In genomic region chr6:56923726-56924707, GRCm38 (mm10) we compare ENCODE assay signal across 8 mouse cellular contexts. TPM values are rescaled to one million over a fixed set of nuclear protein-coding genes. Genes with fewer than 3 reads are reported as not detected.
DNase-seq lines count a peak whose midpoint lies in the region; ATAC-seq and TF ChIP-seq lines count a peak whose summit lies in the region.

TSS of gene Nt5c3 (minus strand) at chr6:56923932.
TSS of gene Vmn1r4 (plus strand) at chr6:56924015.

- in situ Hi-C loops in ES-E14 (cut with MboI; ENCODE audit: low sequenced_read_pairs in 2 of 2, unreplicated experiment in 2 of 2): no loop called here

- peak within 1 kb of the TSS; percentile 54 for H3K4me2 ChIP-seq in forebrain, embryonic 15.5 days (replicated peaks)

- 3% methylated on average over 64 of the region's 64 CpGs for WGBS in forebrain, embryonic 15.5 days
- 2% methylated on average over 64 of the region's 64 CpGs for WGBS in lung, adult 2 months

- no peak for TF ChIP-seq CTCF in lung, adult 2 months (IDR thresholded peaks at IDR 0.05; ENCODE audit: insufficient read depth, low read length)

- peak; percentile 96 for ATAC-seq in forebrain, embryonic 15.5 days (replicated peaks)
- peak; percentile 93 for ATAC-seq in neutrophil, adult 5-6 weeks (ENCODE audit: extremely low read depth, insufficient number of reproducible peaks, low FRiP score, poor library complexity, severe bottlenecking)

- peak within 1 kb of the TSS; percentile 86 to 88 for H3K4me3 ChIP-seq in ES-E14 (ENCODE audit: insufficient read depth in 1 of 2, low read depth in 1 of 2, low read length in 2 of 2, poor library complexity in 1 of 2, severe bottlenecking in 1 of 2)
- H3K4me3 ChIP-seq in forebrain, embryonic 15.5 days: peak within 1 kb of the TSS; percentile 65
- H3K4me3 ChIP-seq in lung, adult 2 months (replicated peaks; ENCODE audit: extremely low read depth, low read depth, low read length): peak within 1 kb of the TSS; percentile 100

- H3K9me3 ChIP-seq in ES-E14 (ENCODE audit: control insufficient read depth, insufficient read depth, low read depth, low read length): no peaks in the 10 kb centered on the region
- no peaks in the 10 kb centered on the region for H3K9me3 ChIP-seq in forebrain, embryonic 15.5 days

- peak; percentile 79; the same call in 1 of the 2 replicates for TF ChIP-seq POLR2A in lung, adult 2 months (IDR thresholded peaks at IDR 0.05; ENCODE audit: borderline replicate concordance, extremely low read depth, low read depth, low read length)

- no peaks in the 10 kb centered on the region for H3K36me3 ChIP-seq in ES-E14 (ENCODE audit: control insufficient read depth, insufficient read depth, low read length, poor library complexity, severe bottlenecking)
- H3K36me3 ChIP-seq in forebrain, embryonic 15.5 days: no peaks in the 10 kb centered on the region

- no peaks in the 10 kb centered on the region for H3K27me3 ChIP-seq in forebrain, embryonic 15.5 days

- peak within 1 kb of the TSS; percentile 71; the same call in 1 of the 2 replicates for H3K27ac ChIP-seq in ES-E14 (ENCODE audit: insufficient read depth, low read depth, low read length, poor library complexity, severe bottlenecking)
- peak within 1 kb of the TSS; percentile 89 for H3K27ac ChIP-seq in forebrain, embryonic 15.5 days (replicated peaks)

- intact Hi-C loops in heart, postnatal 25 days (cut with DNase I): loop anchor here (5.0 kb wide), 3 partner anchors 207 to 613 kb away; partner anchors contain the start of genes Lsm5 and Ppm1k

- H3K9ac ChIP-seq in ES-E14 (ENCODE audit: insufficient read depth, low read depth, low read length, poor library complexity, severe bottlenecking): peak within 1 kb of the TSS; percentile 85
- peak within 1 kb of the TSS; percentile 79 for H3K9ac ChIP-seq in forebrain, embryonic 15.5 days (replicated peaks)

- H3K4me1 ChIP-seq in ES-E14 (ENCODE audit: control insufficient read depth in 2 of 2, insufficient read depth in 2 of 2, low read length in 2 of 2, poor library complexity in 1 of 2): no peaks in the 10 kb centered on the region
- H3K4me1 ChIP-seq in forebrain, embryonic 15.5 days: peaks cover 22% of the 10 kb centered on the region
- peaks cover 2% of the 10 kb centered on the region; the same call in 1 of the 2 replicates for H3K4me1 ChIP-seq in lung, adult 2 months (ENCODE audit: control insufficient read depth, insufficient read depth, low read length)

- DNase-seq in ES-E14 (ENCODE audit: low read depth, low spot score): peak; percentile 91
- DNase-seq in cerebellum, adult 11-12 months: peak; percentile 95
- peak; percentile 87 for DNase-seq in heart, postnatal 25 days (ENCODE audit: low spot score)
- DNase-seq in layer of hippocampus, adult 18-20 months (ENCODE audit: low spot score in 2 of 2): peak; percentile 92 to 98
- DNase-seq in lung, adult 2 months: peak; percentile 92
- peak; percentile 86 to 87 for DNase-seq in thymus, adult 18-20 months

TF ChIP-seq in ES-E14, 5 proteins besides CTCF, POLR2A, EP300 and RAD21:
- TF ChIP-seq CHD2 (IDR thresholded peaks at IDR 0.05; ENCODE audit: low read depth, low read length): peak; percentile 72
- TF ChIP-seq HCFC1 (IDR thresholded peaks at IDR 0.05; ENCODE audit: borderline replicate concordance, insufficient read depth, low read length): peak; percentile 91
- no peak for TF ChIP-seq ZNF384 (IDR thresholded peaks at IDR 0.05; ENCODE audit: low read depth, low read length)
TF ChIP-seq in ES-E14: peak in this region for 2.

RNA-seq across cellular contexts. Expression of gene Nt5c3, which starts in this region (rescaled TPM):
- total RNA-seq in ES-E14 (2012; rRNA removed): 15.6 and 17.7 TPM in 2 replicates
- 150 and 159 TPM in 2 replicates for polyA plus RNA-seq in forebrain, embryonic 15.5 days (2015; fragmentation: Nextera tagmentation; extraction: Ambion mirVana)
- total RNA-seq in heart, postnatal 25 days (2021): 10 to 100 TPM; 67.5 to 75.9 TPM
- total RNA-seq in layer of hippocampus, adult 18-20 months (2021): 10 to 100 TPM; 38.2 to 38.6 TPM
- 5.2 and 6.0 TPM in 2 replicates for polyA plus RNA-seq in lung, adult 2 months (2012; rRNA removed)
- total RNA-seq in neutrophil, adult 5-6 weeks (2017): 42.7 and 45.7 TPM in 2 replicates

RNA-seq across cellular contexts. Expression of gene Vmn1r4, which starts in this region (rescaled TPM):
- 0.36 TPM in 1 of 2 replicates, not detected in the other for total RNA-seq in ES-E14 (2012; rRNA removed)
- 0.29 and 0.43 TPM in 2 replicates for polyA plus RNA-seq in forebrain, embryonic 15.5 days (2015; fragmentation: Nextera tagmentation; extraction: Ambion mirVana)
- total RNA-seq in heart, postnatal 25 days (2021): under 1 TPM in 1 of 2 experiments, not detected in 1; 0.21 TPM
- under 1 TPM; 0.20 to 0.43 TPM for total RNA-seq in layer of hippocampus, adult 18-20 months (2021)
- polyA plus RNA-seq in lung, adult 2 months (2012; rRNA removed): 0.05 and 0.08 TPM in 2 replicates
- total RNA-seq in neutrophil, adult 5-6 weeks (2017): 2.9 and 3.6 TPM in 2 replicates

Comparison
In these comparisons a context has a peak if more than half of its experiments do, and no peak if none do; other contexts are left out.
1. Peak in every context shown above with its lines: DNase-seq, ATAC-seq, H3K4me3 ChIP-seq and H3K27ac ChIP-seq.
2. RNA of gene Nt5c3 (polyA plus RNA-seq): 150 to 159 TPM in forebrain, embryonic 15.5 days; 5.2 to 6.0 TPM in lung, adult 2 months; every median in the first group is over 10 times any median in the second.